Mouse (Mus musculus) olfactory bulb, adult 2 months (tissue): ENCODE data around the gene Wwc2.

Source experiments
- CTCF ChIP-seq: fragments of 200-500 bp; IDR thresholded peaks from 2 replicates; pipeline ENCODE4 v1.5.1; 2012; ENCODE audit warnings: low read depth, mild to moderate bottlenecking, low read length, moderate library complexity; ENCODE audit not compliant: insufficient read depth
- POLR2A ChIP-seq: fragments of 200-500 bp; IDR thresholded peaks from 2 replicates; pipeline ENCODE4 v1.6.1; 2012; ENCODE audit warnings: mild to moderate bottlenecking, low read depth, low read length, moderate library complexity; ENCODE audit not compliant: insufficient read depth

- TF ChIP-seq POLR2A, result no peak
- no peak for TF ChIP-seq CTCF
Measured at GRCm38 (mm10) chr8:47971121-47971520, 19.6 kb downstream of the Wwc2 start.
